Mouse (Mus musculus) CD4-positive, CD25-positive, alpha-beta regulatory T cell, adult 2 months (primary cell): ENCODE measurements around the gene Tspan17.

Experiments
- DNase-seq: peaks from one replicate; pipeline ENCODE4 v3.0.0-alpha.2; 2012; ENCODE audit warnings: low read depth, low spot score

Tspan17 gene

GRCm38 (mm10) chr13:54788740-54789560 lies at the start of gene Tspan17:
Gene Tspan17 (plus strand): TSS chr13:54789377.
- DNase-seq: peak; percentile 90

- no peak for DNase-seq
Observed at GRCm38 (mm10) chr13:54746110-54746509, 43.1 kb upstream of the Tspan17 start.

- DNase-seq: no peak
Observed at GRCm38 (mm10) chr13:54746896-54747295, 42.3 kb upstream of the Tspan17 start.

GRCm38 (mm10) chr13:54748190-54748589 lies 41.0 kb upstream of the Tspan17 start:
- DNase-seq: no peak

- no peak for DNase-seq
Observed at GRCm38 (mm10) chr13:54748721-54749060, 40.5 kb upstream of the Tspan17 start.

GRCm38 (mm10) chr13:54749061-54749863 lies 39.9 kb upstream of the Tspan17 start:
- peak; percentile 11 for DNase-seq

- DNase-seq: no peak
Observed at GRCm38 (mm10) chr13:54749864-54750411, 39.2 kb upstream of the Tspan17 start, which contains the start of gene Gprin1. Gene Gprin1 (minus strand): TSS chr13:54749874.

- DNase-seq: peak; percentile 26
Observed at GRCm38 (mm10) chr13:54750699-54751098, 38.5 kb upstream of the Tspan17 start.

GRCm38 (mm10) chr13:54752656-54753055 lies 36.5 kb upstream of the Tspan17 start:
- DNase-seq: no peak

- DNase-seq: no peak
Observed at GRCm38 (mm10) chr13:54753733-54754132, 35.4 kb upstream of the Tspan17 start.

GRCm38 (mm10) chr13:54754169-54755080 lies 34.8 kb upstream of the Tspan17 start:
- DNase-seq: no peak

- no peak for DNase-seq
Observed at GRCm38 (mm10) chr13:54755201-54755830, 33.9 kb upstream of the Tspan17 start.

GRCm38 (mm10) chr13:54756156-54756712 lies 32.9 kb upstream of the Tspan17 start:
- no peak for DNase-seq

GRCm38 (mm10) chr13:54757093-54757830 lies 31.9 kb upstream of the Tspan17 start:
- no peak for DNase-seq

- DNase-seq: peak; percentile 73
Observed at GRCm38 (mm10) chr13:54758045-54758755, 31.0 kb upstream of the Tspan17 start.

GRCm38 (mm10) chr13:54758756-54759470 lies 30.3 kb upstream of the Tspan17 start:
- DNase-seq: no peak

GRCm38 (mm10) chr13:54759496-54759895 lies 29.7 kb upstream of the Tspan17 start:
- DNase-seq: no peak

- DNase-seq: no peak
Observed at GRCm38 (mm10) chr13:54760164-54760795, 28.9 kb upstream of the Tspan17 start.
